Mouse (Mus musculus) myocyte (in vitro differentiated cells): ENCODE measurements at regions not wholly inside any gene's neighbourhood (a gene's known extent, or its start where the extent isn't known, plus 50 kb on each side); places are given as distances from the start of the nearest gene placed in this dataset.

ENCODE experiments used
- CEBPB ChIP-seq: IDR thresholded peaks from 2 replicates; pipeline ENCODE4 v1.6.1; 2011; ENCODE audit warnings: mild to moderate bottlenecking, moderate library complexity; ENCODE audit not compliant: poor library complexity, insufficient read depth, severe bottlenecking
- MAX ChIP-seq: IDR thresholded peaks from one replicate; pipeline ENCODE4 v1.6.1; 2011; ENCODE audit warnings: low read depth, mild to moderate bottlenecking, control low read depth
- POLR2A ChIP-seq: IDR thresholded peaks from one replicate; pipeline ENCODE4 v1.6.1; 2011; ENCODE audit warnings: low read depth, mild to moderate bottlenecking, control low read depth, moderate library complexity; ENCODE audit not compliant: insufficient read length
- POLR2AphosphoS2 ChIP-seq: IDR thresholded peaks from one replicate; pipeline ENCODE4 v1.6.1; 2011; ENCODE audit warnings: low read depth, control low read depth; ENCODE audit not compliant: insufficient read length
- USF1 ChIP-seq: IDR thresholded peaks from one replicate; pipeline ENCODE4 v1.6.1; 2011; ENCODE audit warnings: low read depth, mild to moderate bottlenecking, control low read depth, moderate library complexity

- TF ChIP-seq POLR2A (no peak), USF1 (no peak), CEBPB (no peak), MAX (no peak), POLR2AphosphoS2 (no peak)
Observed at GRCm38 (mm10) chr15:49065069-49065468, 4819.6 kb upstream of the Gm7489 start.
